Mouse (Mus musculus) olfactory bulb, adult 2 months (tissue): Measurements from ENCODE around the gene Samsn1.

Experiments used
- CTCF ChIP-seq: fragments of 200-500 bp; IDR thresholded peaks from 2 replicates; pipeline ENCODE4 v1.5.1; 2012; ENCODE audit warnings: low read depth, mild to moderate bottlenecking, low read length, moderate library complexity; ENCODE audit not compliant: insufficient read depth
- POLR2A ChIP-seq: fragments of 200-500 bp; IDR thresholded peaks from 2 replicates; pipeline ENCODE4 v1.6.1; 2012; ENCODE audit warnings: mild to moderate bottlenecking, low read depth, low read length, moderate library complexity; ENCODE audit not compliant: insufficient read depth

DNA sequence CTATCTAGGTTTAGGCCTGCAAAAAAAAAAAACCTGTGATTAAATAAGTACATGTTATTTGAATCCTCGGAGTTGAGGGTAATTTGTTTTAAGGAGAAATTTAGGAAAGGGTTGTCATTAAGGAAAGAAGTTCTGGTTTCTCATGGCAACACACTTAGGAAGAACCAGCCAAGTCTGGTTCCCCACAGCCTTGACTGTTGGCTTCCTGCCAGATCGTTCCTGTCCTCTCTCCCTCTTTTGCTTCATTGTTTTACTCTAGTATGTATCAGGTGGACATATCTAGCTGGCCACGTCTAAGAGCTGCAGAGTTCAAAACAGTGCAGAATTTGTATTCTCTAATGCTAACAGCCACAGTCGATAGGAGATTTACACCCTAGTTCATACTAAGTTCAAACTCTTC is 146.2 kb downstream of the Samsn1 start:
- no peak for TF ChIP-seq CTCF
- TF ChIP-seq POLR2A = no peak
